Mouse (Mus musculus) embryonic fibroblast, embryonic 13.5 days (primary cell): Measurements from ENCODE around the gene Zfp771.

Source experiments
- CTCF ChIP-seq: IDR thresholded peaks from 2 replicates; pipeline ENCODE4 v1.5.1; 2011; ENCODE audit warnings: mild to moderate bottlenecking, control low read depth, low read length, moderate library complexity, borderline replicate concordance; ENCODE audit not compliant: insufficient read depth
- POLR2A ChIP-seq: IDR thresholded peaks from 2 replicates; pipeline ENCODE4 v1.6.1; 2011; ENCODE audit warnings: low read depth, mild to moderate bottlenecking, control low read depth, low read length, moderate library complexity

GRCm38 (mm10) chr7:127233765-127234164, 10.3 kb upstream of the Zfp771 start:
- no peak for TF ChIP-seq POLR2A
- no peak for TF ChIP-seq CTCF
